Mouse (Mus musculus) cerebellum, postnatal 10 days (tissue): ENCODE results near the gene Mcm7.

ENCODE experiments used
- DNase-seq, 2 experiments: peaks; one replicate each; pipeline ENCODE4 v3.0.0; 2021; ENCODE audit warnings: mixed read lengths in 2 of 2

The Mcm7 gene

GRCm38 (mm10) chr5:138155443-138155976 is 16.7 kb downstream of the Mcm7 start, which contains the start of gene Zfp113:
Zfp113 (minus strand) TSS chr5:138155744.
- DNase-seq: peak; percentile 90 to 93

- no peak for DNase-seq
Observed at GRCm38 (mm10) chr5:138154390-138154789, 17.8 kb downstream of the Mcm7 start.

DNA sequence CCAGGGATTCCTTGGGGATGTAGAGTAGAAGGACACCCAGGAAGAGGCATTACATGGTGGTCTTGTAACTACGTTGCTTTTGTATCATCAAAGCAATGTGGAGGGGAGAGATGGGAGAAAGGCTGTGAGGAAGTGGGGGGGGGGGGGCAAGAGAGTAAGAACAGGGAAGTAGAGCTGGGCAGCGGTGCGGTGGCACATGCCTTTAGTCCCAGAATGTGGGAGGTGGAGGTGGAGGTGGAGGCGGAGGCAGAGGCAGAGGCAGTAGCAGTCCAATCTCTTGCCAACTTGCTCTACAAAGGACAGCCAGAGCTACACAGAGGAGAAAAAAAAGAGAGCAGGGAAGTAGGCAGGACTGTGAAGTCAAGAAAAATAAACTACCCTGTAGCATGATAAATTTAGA is 33.6 kb downstream of the Mcm7 start:
- DNase-seq: no peak

DNA sequence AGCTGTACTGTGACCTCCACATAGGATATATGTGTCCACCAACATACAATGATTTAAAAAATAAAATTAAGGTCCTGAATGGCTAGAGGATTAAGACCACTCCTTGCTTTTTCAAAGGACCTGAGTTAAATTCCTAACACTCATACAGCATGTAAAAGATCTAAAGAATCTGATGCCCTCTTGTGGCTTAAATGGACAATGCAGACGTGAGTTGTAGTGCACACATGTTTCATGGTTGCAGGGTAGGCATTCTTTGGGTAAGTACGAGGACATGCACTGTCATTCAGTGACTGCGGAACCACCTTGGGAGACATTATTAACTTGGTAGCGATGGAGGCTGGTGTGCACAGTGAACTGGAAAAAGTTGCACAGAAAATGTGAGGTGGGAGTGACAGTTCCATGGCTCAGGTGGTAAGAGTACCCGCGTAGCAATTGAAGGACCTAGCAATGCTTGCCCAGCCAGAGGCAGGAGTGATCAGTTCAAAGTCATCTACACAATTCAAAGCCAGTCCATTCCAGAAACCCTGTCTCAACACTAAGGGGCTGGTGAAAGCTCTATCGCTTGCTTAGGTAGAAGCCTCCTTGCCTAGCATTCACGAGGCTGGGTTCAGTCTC is 34.2 kb downstream of the Mcm7 start:
- DNase-seq: peak; percentile 55 to 62

GRCm38 (mm10) chr5:138137257-138137656 is 35.0 kb downstream of the Mcm7 start:
- no peak for DNase-seq

DNA sequence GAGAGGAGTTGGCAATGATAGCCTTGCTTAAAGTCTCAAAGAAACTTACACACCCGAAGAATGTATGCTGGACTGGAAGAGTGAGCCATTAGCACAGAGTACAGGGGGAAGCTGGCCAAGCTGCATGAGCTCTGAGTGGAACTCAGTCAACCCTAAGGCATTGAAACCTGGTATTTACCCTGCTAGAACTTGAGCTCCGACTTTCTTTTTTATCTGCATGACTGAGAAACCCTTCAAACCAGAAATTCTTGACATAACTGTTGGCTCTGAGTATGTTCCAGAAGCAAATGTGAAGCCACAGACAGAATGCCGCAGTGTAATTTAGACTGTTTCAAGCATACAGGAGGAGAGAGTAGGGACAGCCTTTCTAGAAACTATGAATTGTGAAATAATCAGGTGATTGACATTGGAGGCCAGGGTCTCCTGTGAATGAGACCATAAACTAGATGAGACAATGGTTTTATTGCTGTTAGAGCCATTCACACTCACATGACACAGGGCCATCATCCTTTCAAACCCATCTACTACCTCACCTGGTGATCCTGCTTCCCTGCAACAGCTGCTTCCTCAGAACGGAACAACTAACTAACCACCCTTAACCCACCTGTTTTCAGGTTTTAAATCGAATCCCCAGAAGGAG is 39.7 kb downstream of the Mcm7 start:
- DNase-seq: no peak

GRCm38 (mm10) chr5:138118041-138118440 is 54.2 kb downstream of the Mcm7 start:
- DNase-seq: no peak

GRCm38 (mm10) chr5:138117199-138118015 is 54.8 kb downstream of the Mcm7 start:
- peak in 1 of 2 experiments; percentile 16 for DNase-seq

- DNase-seq: peak; percentile 93
Observed at GRCm38 (mm10) chr5:138116255-138117198, 55.7 kb downstream of the Mcm7 start, which contains the start of gene Zscan21. Zscan21 (plus strand) TSS chr5:138116903.
